Mouse (Mus musculus): Measurements from ENCODE around the gene Pxmp2. TPM values are rescaled to one million over a fixed set of nuclear protein-coding genes. Genes with fewer than 3 reads are reported as not detected.
A peak's percentile ranks its signal among the peaks of the same experiment; 100 is the strongest.

Pxmp2 gene
- polyA plus RNA-seq, 1 experiment from 2014 or later: 14.1 TPM

DNA sequence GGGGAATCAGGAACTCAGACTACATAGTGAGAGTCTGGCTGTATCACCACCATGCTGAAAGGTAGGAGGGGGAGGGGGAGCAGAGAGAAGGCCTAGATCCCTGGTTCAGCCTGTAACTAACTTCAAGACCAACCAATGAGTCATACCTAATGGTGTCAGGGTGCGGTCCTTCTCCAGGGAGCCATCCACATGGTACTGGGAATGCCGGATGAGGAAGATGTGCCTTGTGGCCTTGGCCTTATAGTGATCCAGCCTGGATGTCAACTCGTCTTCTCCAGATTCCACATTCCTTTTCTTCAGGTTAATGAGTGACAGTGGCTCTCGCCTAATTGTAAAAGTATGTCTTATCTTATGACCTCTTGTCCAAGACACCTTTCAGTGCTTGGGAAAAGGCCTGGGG, 19.0 kb downstream of the Pxmp2 start:
- Histone ChIP-seq H3K27ac (ENCODE audit: low read depth, low read length) (no peak overlapping the region), H3K36me3 (ENCODE audit: control insufficient read depth, insufficient read depth, low read length) (peaks cover 33% of the 10 kb centered on the region), H3K4me1 (ENCODE audit: control insufficient read depth, insufficient read depth, low read length) (peaks cover 5% of the 10 kb centered on the region), H3K9me3 (ENCODE audit: control insufficient read depth, low read length) (no peaks in the 10 kb centered on the region), H3K4me2 (replicated peaks; ENCODE audit: low read depth, low read length) (no peak overlapping the region), H3K9ac (ENCODE audit: low read depth, low read length) (no peak overlapping the region), H3K27me3 (ENCODE audit: control insufficient read depth, insufficient read depth, low read length) (no peaks in the 10 kb centered on the region), H3K4me3 (ENCODE audit: low read length) (no peak overlapping the region)
- ATAC-seq (ENCODE audit: low FRiP score, low TSS enrichment): no peak
- 92% methylated on average over 4 of the region's 4 CpGs for WGBS

DNA sequence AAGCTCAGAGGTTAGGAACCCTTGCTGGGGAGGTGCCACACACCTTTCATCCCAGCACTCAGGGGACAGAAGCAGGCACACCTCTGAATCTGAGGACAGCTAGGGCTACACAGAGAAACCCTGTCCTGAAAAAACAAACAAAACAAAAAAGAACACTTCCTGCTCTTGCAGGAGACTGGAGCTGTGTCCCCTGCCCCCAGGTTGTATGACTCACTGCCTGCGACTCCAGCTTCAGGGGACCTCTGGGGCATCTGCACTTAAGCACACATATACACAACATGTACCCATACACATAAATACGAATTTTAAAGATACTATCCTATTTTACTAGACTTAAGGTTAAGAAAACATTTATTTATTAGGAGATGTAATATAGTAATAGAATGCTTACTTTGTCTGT, 41.9 kb downstream of the Pxmp2 start:
- H3K9ac ChIP-seq (ENCODE audit: low read depth, low read length): no peak overlapping the region
- H3K9me3 ChIP-seq (ENCODE audit: control insufficient read depth, low read length): no peaks in the 10 kb centered on the region
- no peak overlapping the region for H3K27ac ChIP-seq (ENCODE audit: low read depth, low read length)
- ATAC-seq (ENCODE audit: low FRiP score, low TSS enrichment): no peak
- H3K4me2 ChIP-seq (replicated peaks; ENCODE audit: low read depth, low read length): no peak overlapping the region
- no peaks in the 10 kb centered on the region for H3K4me1 ChIP-seq (ENCODE audit: control insufficient read depth, insufficient read depth, low read length)
- H3K4me3 ChIP-seq (ENCODE audit: low read length): no peak overlapping the region
- no peaks in the 10 kb centered on the region for H3K27me3 ChIP-seq (ENCODE audit: control insufficient read depth, insufficient read depth, low read length)
- 79% methylated on average over 2 of the region's 2 CpGs for WGBS
- peaks cover 83% of the 10 kb centered on the region for H3K36me3 ChIP-seq (ENCODE audit: control insufficient read depth, insufficient read depth, low read length)

DNA sequence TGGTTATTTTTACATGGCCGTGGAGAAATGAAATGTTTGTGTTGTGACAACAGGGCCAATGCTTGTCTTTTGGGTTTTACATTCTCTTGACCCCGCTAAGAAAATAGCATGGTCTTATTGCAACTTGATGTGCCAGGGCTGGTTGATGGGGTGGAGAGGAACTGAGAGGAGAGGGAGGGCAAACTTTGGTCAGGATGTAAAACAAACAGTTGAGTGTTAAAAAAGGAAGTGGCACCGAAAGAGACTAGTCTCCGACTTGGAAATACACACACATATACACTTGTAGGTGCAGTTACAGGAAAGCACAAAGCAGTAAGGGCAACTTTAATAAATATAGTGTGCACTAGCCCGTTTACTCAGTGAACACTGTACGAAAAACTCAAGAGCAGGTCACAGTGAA, 53.6 kb downstream of the Pxmp2 start:
- peaks cover 5% of the 10 kb centered on the region; the same call in 1 of the 2 replicates for H3K4me1 ChIP-seq (ENCODE audit: control insufficient read depth, insufficient read depth, low read length)
- no peak overlapping the region for H3K4me3 ChIP-seq (ENCODE audit: low read length)
- ATAC-seq (ENCODE audit: low FRiP score, low TSS enrichment): no peak
- H3K36me3 ChIP-seq (ENCODE audit: control insufficient read depth, insufficient read depth, low read length): peaks cover 34% of the 10 kb centered on the region
- 0 out of 2 replicates have a peak overlapping the region, but pooled peaks have one; percentile 65 for H3K4me2 ChIP-seq (replicated peaks; ENCODE audit: low read depth, low read length)
- H3K9ac ChIP-seq (ENCODE audit: low read depth, low read length): no peak overlapping the region
- no peaks in the 10 kb centered on the region for H3K27me3 ChIP-seq (ENCODE audit: control insufficient read depth, insufficient read depth, low read length)
- 79% methylated on average over 6 of the region's 6 CpGs for WGBS
- H3K9me3 ChIP-seq (ENCODE audit: control insufficient read depth, low read length): no peaks in the 10 kb centered on the region
- H3K27ac ChIP-seq (ENCODE audit: low read depth, low read length): no peak overlapping the region

DNA sequence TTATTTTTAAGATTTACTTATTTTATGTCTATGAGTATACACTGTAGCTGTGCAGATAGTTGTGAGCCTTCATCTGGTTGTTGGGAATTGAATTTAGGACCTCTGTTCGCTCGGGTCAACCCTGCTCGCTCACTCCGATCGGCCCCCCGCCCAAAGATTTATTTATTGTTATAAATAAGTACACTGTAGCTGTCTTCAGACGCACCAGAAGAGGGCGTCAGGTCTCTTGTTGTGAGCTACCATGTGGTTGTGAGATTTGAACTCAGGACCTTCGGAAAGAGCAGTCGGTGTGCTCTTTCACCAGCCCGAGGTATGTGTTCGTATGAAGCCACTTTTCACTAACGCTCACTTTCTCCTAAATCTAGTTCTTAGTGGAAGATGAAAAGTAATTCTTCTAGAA, 54.3 kb downstream of the Pxmp2 start:
- peaks cover 32% of the 10 kb centered on the region; the same call in 1 of the 2 replicates for H3K36me3 ChIP-seq (ENCODE audit: control insufficient read depth, insufficient read depth, low read length)
- WGBS: 44% methylated on average over 13 of the region's 13 CpGs
- H3K4me1 ChIP-seq (ENCODE audit: control insufficient read depth, insufficient read depth, low read length): peaks cover 5% of the 10 kb centered on the region; the same call in 1 of the 2 replicates
- H3K27me3 ChIP-seq (ENCODE audit: control insufficient read depth, insufficient read depth, low read length): no peaks in the 10 kb centered on the region
- peak overlapping the region; percentile 98 for H3K4me3 ChIP-seq (ENCODE audit: low read length)
- ATAC-seq (ENCODE audit: low FRiP score, low TSS enrichment): no peak
- H3K9me3 ChIP-seq (ENCODE audit: control insufficient read depth, low read length): no peaks in the 10 kb centered on the region
- peak overlapping the region; percentile 98; the same call in 1 of the 2 replicates for H3K9ac ChIP-seq (ENCODE audit: low read depth, low read length)
- H3K27ac ChIP-seq (ENCODE audit: low read depth, low read length): no peak overlapping the region
- H3K4me2 ChIP-seq (replicated peaks; ENCODE audit: low read depth, low read length): peak overlapping the region; percentile 65

DNA sequence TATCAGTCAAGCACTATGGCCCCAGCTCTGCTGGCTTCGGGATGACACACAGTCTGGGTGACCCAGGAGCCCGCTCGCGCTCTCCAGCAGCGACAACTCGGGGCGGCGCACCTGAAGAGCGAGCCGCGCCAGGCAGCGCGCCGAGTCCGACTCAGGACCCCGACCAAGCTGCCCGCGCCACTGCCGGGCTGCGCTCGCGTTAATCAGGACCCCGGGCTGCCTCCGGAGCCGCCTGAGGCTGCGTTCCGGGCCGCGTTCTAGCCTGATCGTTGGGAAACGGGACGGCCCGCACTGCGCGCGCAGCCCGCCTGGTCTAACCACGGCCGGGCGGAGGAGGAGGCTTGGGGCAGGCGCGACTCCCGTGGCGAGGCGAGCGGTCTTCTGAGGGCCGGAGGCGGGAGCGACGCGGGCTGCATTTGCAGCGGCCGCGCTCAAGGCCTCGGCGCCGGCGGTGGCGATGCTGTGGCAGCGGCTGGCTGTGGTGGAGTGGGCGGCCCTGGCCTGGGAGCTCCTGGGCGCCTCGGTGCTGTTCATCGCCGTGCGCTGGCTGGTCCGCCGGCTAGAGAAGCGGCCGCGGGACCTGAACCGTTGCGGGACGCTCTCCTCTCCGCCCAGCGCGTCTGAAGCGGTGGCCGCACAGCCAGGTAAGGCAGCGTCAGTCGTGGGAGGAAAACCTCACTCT, 55.1 kb downstream of the Pxmp2 start, which contains the start of gene Ankle2:
TSS of gene Ankle2 (plus strand) at position 225 of the 682 bp plus-strand sequence.
- H3K36me3 ChIP-seq (ENCODE audit: control insufficient read depth, insufficient read depth, low read length): peaks cover 27% of the 10 kb centered on the region; the same call in 1 of the 2 replicates
- under 1% methylated on average over 77 of the region's 81 CpGs for WGBS
- H3K27me3 ChIP-seq (ENCODE audit: control insufficient read depth, insufficient read depth, low read length): no peaks in the 10 kb centered on the region
- peak within 1 kb of the TSS; percentile 96 for H3K27ac ChIP-seq (ENCODE audit: low read depth, low read length)
- peaks cover 5% of the 10 kb centered on the region; the same call in 1 of the 2 replicates for H3K4me1 ChIP-seq (ENCODE audit: control insufficient read depth, insufficient read depth, low read length)
- peak; percentile 96 for ATAC-seq (ENCODE audit: low FRiP score, low TSS enrichment)
- peak within 1 kb of the TSS; percentile 65 for H3K4me2 ChIP-seq (replicated peaks; ENCODE audit: low read depth, low read length)
- peak within 1 kb of the TSS; percentile 98 for H3K9ac ChIP-seq (ENCODE audit: low read depth, low read length)
- H3K4me3 ChIP-seq (ENCODE audit: low read length): peak within 1 kb of the TSS; percentile 98
- H3K9me3 ChIP-seq (ENCODE audit: control insufficient read depth, low read length): no peaks in the 10 kb centered on the region

DNA sequence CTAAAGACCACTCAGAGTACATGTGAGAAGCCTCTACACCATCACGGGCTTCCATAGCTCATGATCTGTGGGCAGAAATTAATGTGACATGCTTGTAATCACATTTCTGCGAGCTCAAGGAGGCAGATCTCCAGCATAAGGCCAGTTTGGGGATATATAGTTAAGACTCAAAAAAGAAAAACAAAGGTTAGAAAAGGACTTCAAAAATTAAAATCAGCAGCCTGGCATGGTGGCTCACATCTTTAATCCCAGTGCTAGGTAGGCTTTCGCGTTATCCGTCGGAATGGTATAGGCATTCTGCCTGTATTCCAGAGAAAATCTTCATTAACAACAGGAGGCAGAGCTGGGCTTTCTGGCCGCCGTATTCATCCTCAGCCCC, 55.6 kb downstream of the Pxmp2 start:
- no peaks in the 10 kb centered on the region for H3K9me3 ChIP-seq (ENCODE audit: control insufficient read depth, low read length)
- ATAC-seq (ENCODE audit: low FRiP score, low TSS enrichment): no peak
- peak overlapping the region; percentile 98 for H3K9ac ChIP-seq (ENCODE audit: low read depth, low read length)
- H3K4me3 ChIP-seq (ENCODE audit: low read length): peak overlapping the region; percentile 98
- peaks cover 5% of the 10 kb centered on the region; the same call in 1 of the 2 replicates for H3K4me1 ChIP-seq (ENCODE audit: control insufficient read depth, insufficient read depth, low read length)
- peak overlapping the region; percentile 96 for H3K27ac ChIP-seq (ENCODE audit: low read depth, low read length)
- peak overlapping the region; percentile 65 for H3K4me2 ChIP-seq (replicated peaks; ENCODE audit: low read depth, low read length)
- H3K27me3 ChIP-seq (ENCODE audit: control insufficient read depth, insufficient read depth, low read length): no peaks in the 10 kb centered on the region
- H3K36me3 ChIP-seq (ENCODE audit: control insufficient read depth, insufficient read depth, low read length): peaks cover 24% of the 10 kb centered on the region; the same call in 1 of the 2 replicates
- 8% methylated on average over 8 of the region's 8 CpGs for WGBS

DNA sequence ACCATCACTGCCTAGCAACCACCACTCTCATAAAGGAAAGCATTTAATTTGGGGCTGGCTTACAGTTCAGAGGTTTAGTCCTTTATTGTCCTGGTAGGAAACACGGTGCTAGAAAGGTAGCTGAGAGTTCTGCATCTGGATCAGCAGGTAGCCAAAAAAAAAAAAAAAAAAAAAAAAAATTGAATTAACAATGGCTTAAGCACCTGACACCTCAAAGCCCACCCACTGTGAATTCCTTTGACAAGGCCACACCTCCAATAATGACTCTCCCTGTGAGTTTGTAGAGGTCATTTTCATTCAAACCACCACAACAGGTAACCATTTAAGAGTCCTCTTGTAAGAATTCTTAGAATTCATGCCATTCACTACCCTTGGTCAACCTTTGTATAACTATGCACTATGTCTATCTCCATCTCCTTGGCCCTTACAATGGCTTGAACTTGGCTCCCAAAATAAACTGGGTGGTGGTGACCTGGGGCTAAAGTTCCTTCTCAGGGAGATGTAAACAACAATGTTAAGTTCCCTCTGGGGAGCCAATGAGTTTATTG, 58.6 kb downstream of the Pxmp2 start:
- Histone ChIP-seq H3K36me3 (ENCODE audit: control insufficient read depth, insufficient read depth, low read length) (peaks cover 24% of the 10 kb centered on the region), H3K4me2 (replicated peaks; ENCODE audit: low read depth, low read length) (no peak overlapping the region), H3K27ac (ENCODE audit: low read depth, low read length) (no peak overlapping the region), H3K4me1 (ENCODE audit: control insufficient read depth, insufficient read depth, low read length) (peaks cover 5% of the 10 kb centered on the region; the same call in 1 of the 2 replicates), H3K27me3 (ENCODE audit: control insufficient read depth, insufficient read depth, low read length) (no peaks in the 10 kb centered on the region), H3K4me3 (ENCODE audit: low read length) (no peak overlapping the region), H3K9ac (ENCODE audit: low read depth, low read length) (no peak overlapping the region), H3K9me3 (ENCODE audit: control insufficient read depth, low read length) (no peaks in the 10 kb centered on the region)
- 37% methylated on average over 1 of the region's 1 CpGs for WGBS
- ATAC-seq (ENCODE audit: low FRiP score, low TSS enrichment): no peak

DNA sequence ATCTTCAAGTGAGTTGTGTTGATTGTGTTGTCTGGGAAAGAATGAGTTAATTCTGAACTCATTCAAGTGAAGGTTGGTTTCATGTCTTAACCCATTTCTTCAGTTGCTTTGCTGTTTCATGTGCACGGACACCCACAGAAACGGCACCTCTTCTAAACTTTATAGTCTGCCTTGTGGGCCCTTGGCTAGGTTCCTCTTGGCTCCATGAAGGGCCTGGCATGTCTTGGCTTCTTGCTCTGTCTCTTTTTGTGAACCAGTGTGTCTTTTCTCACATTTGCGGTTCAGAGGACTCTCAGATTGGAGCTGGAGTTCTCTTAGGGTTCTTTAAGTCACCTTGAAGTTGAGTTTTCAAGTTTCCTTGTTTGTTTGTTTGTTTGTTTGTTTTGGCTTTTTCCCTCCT, 60.9 kb downstream of the Pxmp2 start:
- no peaks in the 10 kb centered on the region for H3K27me3 ChIP-seq (ENCODE audit: control insufficient read depth, insufficient read depth, low read length)
- no peak overlapping the region for H3K27ac ChIP-seq (ENCODE audit: low read depth, low read length)
- 88% methylated on average over 3 of the region's 3 CpGs for WGBS
- peaks cover 48% of the 10 kb centered on the region for H3K36me3 ChIP-seq (ENCODE audit: control insufficient read depth, insufficient read depth, low read length)
- no peaks in the 10 kb centered on the region for H3K4me1 ChIP-seq (ENCODE audit: control insufficient read depth, insufficient read depth, low read length)
- no peak for ATAC-seq (ENCODE audit: low FRiP score, low TSS enrichment)
- H3K4me2 ChIP-seq (replicated peaks; ENCODE audit: low read depth, low read length): no peak overlapping the region
- H3K4me3 ChIP-seq (ENCODE audit: low read length): no peak overlapping the region
- H3K9ac ChIP-seq (ENCODE audit: low read depth, low read length): no peak overlapping the region
- H3K9me3 ChIP-seq (ENCODE audit: control insufficient read depth, low read length): no peaks in the 10 kb centered on the region
